Mouse (Mus musculus) intestine, embryonic 14.5 days (tissue): ENCODE results near the gene Camk2g. TPM values are rescaled to one million over a fixed set of nuclear protein-coding genes. Genes with fewer than 3 reads are reported as not detected.

Experiments
- ATAC-seq: fragments of 200-750 bp; cut with Nextera tagmentation; replicated peaks from 2 replicates; pipeline ENCODE4 v1.8.0; 2017; ENCODE audit warnings: low read depth, moderate number of reproducible peaks, moderate TSS enrichment, moderate library complexity; ENCODE audit not compliant: low FRiP score, low TSS enrichment
- DNase-seq: peaks from one replicate; pipeline ENCODE4 v3.0.0-alpha.2; 2018; ENCODE audit warnings: low spot score
- H3K27ac ChIP-seq: fragments of 300-500 bp; sonication (generic); 2 replicates; pipeline ENCODE4 v1.5.1; 2014; ENCODE audit warnings: low read depth, mild to moderate bottlenecking, control low read depth
- H3K27me3 ChIP-seq: fragments of 300-500 bp; sonication (generic); replicated peaks from 2 replicates; pipeline ENCODE4 v1.6.1; 2014; ENCODE audit warnings: low read length, control low read depth; ENCODE audit not compliant: control insufficient read depth, insufficient read depth
- H3K36me3 ChIP-seq: fragments of 300-500 bp; sonication (generic); 2 replicates; pipeline ENCODE4 v1.6.1; 2014; ENCODE audit warnings: low read length, control low read depth; ENCODE audit not compliant: control insufficient read depth, insufficient read depth
- H3K4me1 ChIP-seq: fragments of 300-500 bp; sonication (generic); replicated peaks from 2 replicates; pipeline ENCODE4 v1.6.1; 2014; ENCODE audit warnings: low read length, control low read depth, mixed read lengths; ENCODE audit not compliant: control insufficient read depth, insufficient read depth
- H3K4me2 ChIP-seq: fragments of 300-500 bp; sonication (generic); 2 replicates; pipeline ENCODE4 v1.6.1; 2014; ENCODE audit warnings: low read length
- H3K4me3 ChIP-seq: fragments of 300-500 bp; sonication (generic); 2 replicates; pipeline ENCODE4 v1.5.1; 2014; ENCODE audit warnings: low read depth, low read length, control low read depth, mixed read lengths
- H3K9ac ChIP-seq: fragments of 300-500 bp; sonication (generic); 2 replicates; pipeline ENCODE4 v1.6.1; 2014; ENCODE audit warnings: mild to moderate bottlenecking, low read length
- H3K9me3 ChIP-seq: fragments of 300-500 bp; sonication (generic); 2 replicates; pipeline ENCODE4 v1.6.1; 2016; ENCODE audit warnings: low read length, control low read depth; ENCODE audit not compliant: control insufficient read depth
- WGBS: fragments of 180-500 bp; shearing (Covaris S2); extraction: QIAGEN DNeasy Blood & Tissue Kit; methylation state at CpG from one replicate; pipeline ENCODE4 v1.1.7; 2014; 5-methylcytosine and 5-hydroxymethylcytosine counted together
- microRNA-seq: library from miRNA; unstranded; fragments of <30 nt; microRNA quantifications from one replicate; pipeline ENCODE4, GENCODE M21; 2016
- polyA plus RNA-seq: library from polyadenylated mRNA; unstranded; fragments of >200 nt; fragmentation: Nextera tagmentation; extraction: Ambion mirVana; gene quantifications from 2 replicates; pipeline ENCODE4 v1.2.1, GENCODE M21; 2014

Gene Camk2g
- polyA plus RNA-seq, 1 experiment from 2014 or later = 47.6 TPM

- H3K9ac ChIP-seq = no peak overlapping the region
- DNase-seq = no peak
- H3K4me3 ChIP-seq = peak overlapping the region; percentile 79
- 43% methylated on average over 13 of the region's 13 CpGs for WGBS
- H3K4me2 ChIP-seq = peak overlapping the region; percentile 78
- H3K27me3 ChIP-seq = no peaks in the 10 kb centered on the region
- peaks cover 51% of the 10 kb centered on the region for H3K36me3 ChIP-seq
- peaks cover 36% of the 10 kb centered on the region for H3K4me1 ChIP-seq
- ATAC-seq = peak; percentile 28
- no peak overlapping the region for H3K27ac ChIP-seq
- no peaks in the 10 kb centered on the region for H3K9me3 ChIP-seq
These were observed 99.6 kb downstream of the Camk2g start for GRCm38 (mm10) chr14:20694185-20694883.

DNA sequence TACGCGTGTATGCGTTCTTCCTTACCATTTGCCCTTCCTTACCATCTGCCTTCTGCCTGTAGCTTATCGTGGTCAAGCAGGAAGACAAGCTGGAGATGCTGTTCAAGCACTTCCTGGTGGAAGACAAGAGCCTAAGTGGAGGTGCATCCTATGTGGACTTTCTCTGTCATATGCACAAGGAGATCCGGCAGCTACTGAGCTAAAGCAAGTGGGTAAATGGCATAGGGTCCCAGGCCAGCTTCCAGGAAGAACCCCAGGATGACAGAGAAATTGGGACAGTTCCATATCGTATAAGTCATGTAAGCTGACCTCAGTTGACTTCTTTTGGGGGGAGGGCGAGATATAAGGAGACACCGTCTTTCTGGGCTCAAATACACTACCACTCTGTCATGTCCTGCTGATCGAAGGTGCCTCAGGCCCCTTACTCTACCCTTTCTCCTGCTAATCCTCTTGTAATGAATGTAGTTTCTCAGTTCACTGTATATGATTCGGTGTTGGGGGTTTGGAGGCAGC is 100.2 kb downstream of the Camk2g start:
- Histone ChIP-seq H3K36me3 (peaks cover 58% of the 10 kb centered on the region), H3K4me1 (peaks cover 33% of the 10 kb centered on the region), H3K4me3 (no peak overlapping the region), H3K9me3 (no peaks in the 10 kb centered on the region), H3K4me2 (no peak overlapping the region), H3K27me3 (no peaks in the 10 kb centered on the region), H3K27ac (no peak overlapping the region), H3K9ac (no peak overlapping the region)
- DNase-seq = no peak
- WGBS = 90% methylated on average over 10 of the region's 10 CpGs
- no peak for ATAC-seq

GRCm38 (mm10) chr14:20691772-20692171 is 102.1 kb downstream of the Camk2g start:
- no peak overlapping the region for H3K4me2 ChIP-seq
- peaks cover 15% of the 10 kb centered on the region for H3K4me1 ChIP-seq
- ATAC-seq (no peak), DNase-seq (no peak)
- H3K36me3 ChIP-seq = peaks cover 77% of the 10 kb centered on the region
- no peaks in the 10 kb centered on the region for H3K9me3 ChIP-seq
- H3K27ac ChIP-seq = no peak overlapping the region
- H3K27me3 ChIP-seq = no peaks in the 10 kb centered on the region
- no peak overlapping the region for H3K4me3 ChIP-seq
- WGBS = 88% methylated on average over 6 of the region's 6 CpGs
- H3K9ac ChIP-seq = no peak overlapping the region

DNA sequence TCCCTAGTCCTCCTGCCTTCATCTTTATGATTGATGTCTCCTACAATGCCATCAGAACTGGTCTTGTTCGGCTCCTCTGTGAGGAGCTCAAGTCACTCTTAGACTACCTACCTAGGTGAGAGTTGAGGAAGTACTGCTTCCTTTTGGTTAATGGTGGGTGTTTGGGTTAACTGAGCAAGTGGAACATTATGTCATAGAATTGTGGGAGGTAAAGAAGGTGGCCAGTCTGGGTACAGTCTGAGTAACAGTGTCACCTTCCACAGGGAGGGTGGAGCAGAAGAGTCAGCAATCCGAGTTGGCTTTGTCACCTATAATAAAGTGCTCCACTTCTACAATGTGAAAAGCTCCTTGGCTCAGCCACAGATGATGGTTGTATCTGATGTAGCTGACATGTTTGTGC is 104.9 kb downstream of the Camk2g start:
- Histone ChIP-seq H3K4me1 (no peaks in the 10 kb centered on the region), H3K27me3 (no peaks in the 10 kb centered on the region), H3K4me3 (no peak overlapping the region), H3K9me3 (no peaks in the 10 kb centered on the region), H3K27ac (no peak overlapping the region), H3K4me2 (no peak overlapping the region), H3K36me3 (peaks cover 99% of the 10 kb centered on the region), H3K9ac (no peak overlapping the region)
- ATAC-seq = no peak
- DNase-seq = no peak
- WGBS = 74% methylated on average over 2 of the region's 2 CpGs

DNA sequence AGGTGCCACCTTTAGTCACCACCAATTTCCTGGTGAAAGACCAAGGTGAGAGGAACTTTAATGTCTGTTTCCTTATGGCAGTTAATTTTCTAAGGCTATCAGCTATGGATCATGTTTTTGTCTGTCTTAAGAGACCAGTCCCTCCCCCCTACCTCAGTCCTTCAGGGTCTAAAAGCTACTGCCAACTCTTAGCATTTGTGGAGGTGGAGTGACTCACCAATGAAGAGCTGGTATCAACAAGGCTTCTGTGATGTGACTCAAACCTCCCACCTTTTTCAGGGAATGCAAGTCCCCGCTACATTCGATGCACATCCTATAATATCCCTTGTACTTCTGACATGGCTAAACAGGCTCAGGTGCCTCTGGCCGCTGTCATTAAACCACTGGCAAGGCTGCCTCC is 107.3 kb downstream of the Camk2g start:
- H3K4me2 ChIP-seq = no peak overlapping the region
- no peak overlapping the region for H3K27ac ChIP-seq
- peaks cover 99% of the 10 kb centered on the region for H3K36me3 ChIP-seq
- no peak for DNase-seq
- 99% methylated on average over 3 of the region's 3 CpGs for WGBS
- H3K4me1 ChIP-seq = no peaks in the 10 kb centered on the region
- no peak overlapping the region for H3K9ac ChIP-seq
- no peak for ATAC-seq
- H3K27me3 ChIP-seq = no peaks in the 10 kb centered on the region
- H3K4me3 ChIP-seq = no peak overlapping the region
- H3K9me3 ChIP-seq = no peaks in the 10 kb centered on the region

Small RNA genes lying within 50 kb of the gene (microRNA-seq; reads per million reads assigned to microRNA genes)
- gene Mir6946 = 1.1 reads per million, percentile 9 among the genes with 10 or more reads in this experiment

Other genes with a start within 250 kb of the Camk2g start
- gene Ppp3cb, start 247.5 kb downstream of the Camk2g start, polyA plus RNA-seq = 57.2 and 58.7 TPM in 2 replicates
- gene Usp54, start 153.0 kb downstream of the Camk2g start, polyA plus RNA-seq = 8.2 and 8.9 TPM in 2 replicates
- not detected in 2 replicates for gene Myoz1, start 137.5 kb downstream of the Camk2g start, polyA plus RNA-seq
- 0.18 and 0.19 TPM in 2 replicates for gene Synpo2l, start 125.7 kb downstream of the Camk2g start, polyA plus RNA-seq
- gene Sec24c, start 119.8 kb downstream of the Camk2g start, polyA plus RNA-seq = 87.4 and 92.4 TPM in 2 replicates
- gene Fut11, start 99.1 kb downstream of the Camk2g start, polyA plus RNA-seq = 19.6 and 20.0 TPM in 2 replicates
- 231 and 234 TPM in 2 replicates for gene Chchd1, start 91.1 kb downstream of the Camk2g start, polyA plus RNA-seq
- gene Zswim8, start 86.5 kb downstream of the Camk2g start, polyA plus RNA-seq = 30.3 and 35.9 TPM in 2 replicates
- gene Ndst2, start 59.5 kb downstream of the Camk2g start, polyA plus RNA-seq = 29.2 and 29.6 TPM in 2 replicates
- gene Plau, start 42.6 kb upstream of the Camk2g start, polyA plus RNA-seq = 1.1 and 1.3 TPM in 2 replicates
- 82.1 and 88.2 TPM in 2 replicates for gene Vcl, start 135.3 kb upstream of the Camk2g start, polyA plus RNA-seq